Mouse (Mus musculus) kidney, embryonic 15.5 days (tissue): Measurements from ENCODE around the gene Anks1b. TPM values are rescaled to one million over a fixed set of nuclear protein-coding genes. Genes with fewer than 3 reads are reported as not detected.

ENCODE experiments used
- ATAC-seq: fragments of 200-750 bp; cut with Nextera tagmentation; replicated peaks from 2 replicates; pipeline ENCODE4 v1.8.0; 2017; ENCODE audit warnings: moderate TSS enrichment; ENCODE audit not compliant: low FRiP score
- H3K27ac ChIP-seq: fragments of 300-500 bp; sonication (generic); 2 replicates; pipeline ENCODE4 v1.5.1; 2015; ENCODE audit warnings: mild to moderate bottlenecking, inconsistent platforms
- H3K27me3 ChIP-seq: fragments of 300-500 bp; sonication (generic); 2 replicates; pipeline ENCODE4 v1.6.1; 2015; ENCODE audit warnings: inconsistent platforms
- H3K36me3 ChIP-seq: fragments of 300-500 bp; sonication (generic); 2 replicates; pipeline ENCODE4 v1.6.1; 2015; ENCODE audit warnings: inconsistent platforms
- H3K4me1 ChIP-seq: fragments of 300-500 bp; sonication (generic); 2 replicates; pipeline ENCODE4 v1.6.1; 2015; ENCODE audit warnings: inconsistent platforms
- H3K4me2 ChIP-seq: fragments of 300-500 bp; sonication (generic); 2 replicates; pipeline ENCODE4 v1.6.1; 2015; ENCODE audit warnings: moderate library complexity, mild to moderate bottlenecking, inconsistent platforms
- H3K4me3 ChIP-seq: fragments of 300-500 bp; sonication (generic); replicated peaks from 2 replicates; pipeline ENCODE4 v1.5.1; 2015; ENCODE audit warnings: mild to moderate bottlenecking, inconsistent platforms
- H3K9ac ChIP-seq: fragments of 300-500 bp; sonication (generic); 2 replicates; pipeline ENCODE4 v1.6.1; 2015; ENCODE audit warnings: mild to moderate bottlenecking, inconsistent platforms
- H3K9me3 ChIP-seq: fragments of 300-500 bp; sonication (generic); replicated peaks from 2 replicates; pipeline ENCODE4 v1.6.1; 2016; ENCODE audit warnings: inconsistent platforms
- WGBS: fragments of 180-500 bp; shearing (Covaris S2); methylation state at CpG from one replicate; pipeline ENCODE4 v1.1.7; 2015; ENCODE audit warnings: mixed read lengths; 5-methylcytosine and 5-hydroxymethylcytosine counted together
- polyA plus RNA-seq: library from polyadenylated mRNA; unstranded; fragments of >200 nt; fragmentation: Nextera tagmentation; extraction: Ambion mirVana; gene quantifications from 2 replicates; pipeline ENCODE4 v1.2.1, GENCODE M21; 2015

Anks1b gene
- polyA plus RNA-seq, 1 experiment from 2014 or later = 4.1 TPM

DNA sequence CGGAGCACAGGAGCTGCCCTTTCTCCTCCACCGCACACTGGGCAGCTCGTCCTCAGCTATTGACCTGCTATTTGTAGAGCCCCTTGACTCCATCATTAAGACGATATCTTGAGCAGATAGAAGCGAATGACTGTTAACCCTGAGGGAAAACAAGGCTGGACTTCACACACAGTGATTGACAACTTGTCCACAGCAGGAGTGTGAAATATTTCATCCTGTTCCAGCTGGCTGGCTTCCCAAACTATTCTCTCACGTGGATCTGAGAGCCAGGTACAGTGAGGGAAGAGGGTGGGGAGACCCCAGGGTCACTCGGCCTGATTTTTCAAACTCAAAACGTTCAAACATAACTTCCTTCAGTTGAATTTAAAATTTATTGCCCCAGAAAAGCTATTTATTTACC, 824.1 kb downstream of the Anks1b start:
- no peaks in the 10 kb centered on the region for H3K36me3 ChIP-seq
- ATAC-seq = no peak
- 22% methylated on average over 8 of the region's 8 CpGs for WGBS
- H3K4me3 ChIP-seq = no peak overlapping the region
- no peaks in the 10 kb centered on the region for H3K9me3 ChIP-seq
- H3K27me3 ChIP-seq = no peaks in the 10 kb centered on the region
- H3K9ac ChIP-seq = no peak overlapping the region
- H3K4me2 ChIP-seq = no peak overlapping the region
- H3K4me1 ChIP-seq = no peaks in the 10 kb centered on the region
- no peak overlapping the region for H3K27ac ChIP-seq

- no peak for ATAC-seq
Measured at GRCm38 (mm10) chr10:90699211-90699610, 825.9 kb downstream of the Anks1b start.

GRCm38 (mm10) chr10:90704602-90705001, 831.3 kb downstream of the Anks1b start:
- ATAC-seq = no peak
- Histone ChIP-seq H3K27me3 (no peaks in the 10 kb centered on the region), H3K27ac (no peak overlapping the region), H3K4me1 (no peaks in the 10 kb centered on the region), H3K36me3 (no peaks in the 10 kb centered on the region), H3K9ac (no peak overlapping the region), H3K4me3 (no peak overlapping the region), H3K4me2 (no peak overlapping the region), H3K9me3 (no peaks in the 10 kb centered on the region)
- 92% methylated on average over 10 of the region's 10 CpGs for WGBS

More at GRCm38 (mm10) chr10:90699211-90699610, 825.9 kb downstream of the Anks1b start:
- Histone ChIP-seq H3K27ac (no peak overlapping the region), H3K9me3 (no peaks in the 10 kb centered on the region), H3K4me2 (no peak overlapping the region), H3K36me3 (no peaks in the 10 kb centered on the region), H3K9ac (no peak overlapping the region), H3K27me3 (no peaks in the 10 kb centered on the region), H3K4me3 (no peak overlapping the region), H3K4me1 (no peaks in the 10 kb centered on the region)
- 84% methylated on average over 12 of the region's 12 CpGs for WGBS

DNA sequence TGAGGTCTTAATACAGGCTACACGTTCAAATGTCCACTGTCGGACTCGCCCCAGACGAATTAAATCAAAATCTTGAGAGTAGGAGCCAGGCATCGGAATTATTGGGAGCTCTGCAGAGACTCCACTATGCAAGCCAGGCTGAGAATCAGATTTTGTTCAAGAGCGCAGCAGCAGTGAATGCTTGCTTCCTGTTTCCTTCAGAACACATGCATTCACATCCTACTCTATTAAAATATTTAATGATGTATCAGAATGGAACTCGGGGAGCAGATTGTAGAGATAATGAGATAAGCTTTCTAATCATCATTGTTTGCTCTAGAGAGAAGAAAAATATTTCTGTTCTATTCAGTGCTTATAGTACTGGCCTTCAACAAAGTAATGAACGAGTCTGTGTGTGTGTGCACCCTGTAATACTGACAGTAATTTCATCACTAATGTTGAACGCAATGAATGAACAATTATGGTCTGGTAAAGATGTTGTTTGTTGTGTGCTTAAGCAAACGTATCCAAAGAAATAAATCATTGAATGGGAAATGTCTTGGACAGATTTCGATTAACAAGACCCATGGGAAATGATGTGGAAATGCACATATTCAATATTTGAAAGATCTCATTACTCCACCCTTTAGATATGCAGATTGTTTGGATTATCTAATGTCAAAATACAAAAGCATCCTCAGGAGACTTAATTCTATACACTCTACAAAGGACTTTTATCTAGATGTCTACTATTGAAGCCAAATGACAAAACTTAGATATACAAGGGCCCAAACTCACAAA, 835.7 kb downstream of the Anks1b start:
- Histone ChIP-seq H3K27me3 (no peaks in the 10 kb centered on the region), H3K4me1 (no peaks in the 10 kb centered on the region), H3K9me3 (no peaks in the 10 kb centered on the region), H3K4me3 (no peak overlapping the region), H3K9ac (no peak overlapping the region), H3K27ac (no peak overlapping the region), H3K36me3 (no peaks in the 10 kb centered on the region), H3K4me2 (no peak overlapping the region)
- no peak for ATAC-seq
- 69% methylated on average over 11 of the region's 11 CpGs for WGBS

- H3K9ac ChIP-seq = no peak overlapping the region
- H3K9me3 ChIP-seq = no peaks in the 10 kb centered on the region
- H3K36me3 ChIP-seq = no peaks in the 10 kb centered on the region
- no peak for ATAC-seq
- H3K27ac ChIP-seq = no peak overlapping the region
- WGBS = 33% methylated on average over 5 of the region's 5 CpGs
- H3K4me1 ChIP-seq = no peaks in the 10 kb centered on the region
- H3K27me3 ChIP-seq = no peaks in the 10 kb centered on the region
- no peak overlapping the region for H3K4me2 ChIP-seq
- H3K4me3 ChIP-seq = no peak overlapping the region
Measured at GRCm38 (mm10) chr10:90709602-90709931, 836.3 kb downstream of the Anks1b start.

GRCm38 (mm10) chr10:90717961-90718360, 844.7 kb downstream of the Anks1b start:
- 33% methylated on average over 11 of the region's 11 CpGs for WGBS
- H3K4me2 ChIP-seq = peak overlapping the region; percentile 29
- no peak for ATAC-seq

DNA sequence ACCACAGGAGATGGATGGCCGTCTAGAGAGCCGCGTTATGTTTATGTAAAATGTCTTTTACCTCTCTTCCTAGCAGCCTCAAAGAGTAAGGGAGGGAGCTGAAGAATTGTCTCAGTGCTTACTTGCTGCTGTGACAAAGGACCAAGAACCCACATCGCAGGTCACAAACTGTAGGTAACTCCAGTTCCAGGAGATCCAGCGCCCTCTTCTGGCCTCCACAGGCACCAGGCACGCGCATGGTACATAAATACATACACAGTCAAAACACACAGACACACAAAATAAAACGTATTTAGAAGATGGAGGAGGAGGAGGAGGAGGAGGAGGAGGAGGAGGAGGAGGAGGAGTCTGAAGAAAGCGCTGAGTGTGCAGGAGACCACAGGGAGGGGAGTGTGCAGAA, 845.4 kb downstream of the Anks1b start:
- no peaks in the 10 kb centered on the region for H3K9me3 ChIP-seq
- no peak overlapping the region for H3K27ac ChIP-seq
- ATAC-seq = no peak
- H3K4me1 ChIP-seq = peaks cover 4% of the 10 kb centered on the region; the same call in 1 of the 2 replicates
- H3K9ac ChIP-seq = no peak overlapping the region
- H3K4me2 ChIP-seq = no peak overlapping the region
- no peaks in the 10 kb centered on the region for H3K36me3 ChIP-seq
- H3K27me3 ChIP-seq = no peaks in the 10 kb centered on the region
- WGBS = 90% methylated on average over 9 of the region's 9 CpGs
- H3K4me3 ChIP-seq = no peak overlapping the region

More at GRCm38 (mm10) chr10:90717961-90718360, 844.7 kb downstream of the Anks1b start:
- peak overlapping the region; percentile 4; the same call in 1 of the 2 replicates for H3K4me3 ChIP-seq
- H3K9me3 ChIP-seq = no peaks in the 10 kb centered on the region
- H3K36me3 ChIP-seq = no peaks in the 10 kb centered on the region
- no peaks in the 10 kb centered on the region for H3K27me3 ChIP-seq
- no peak overlapping the region for H3K9ac ChIP-seq
- H3K4me1 ChIP-seq = peaks cover 4% of the 10 kb centered on the region; the same call in 1 of the 2 replicates
- no peak overlapping the region for H3K27ac ChIP-seq

- 33% methylated on average over 4 of the region's 4 CpGs for WGBS
- no peak overlapping the region for H3K4me2 ChIP-seq
- H3K27ac ChIP-seq = no peak overlapping the region
- ATAC-seq = no peak
- no peak overlapping the region for H3K9ac ChIP-seq
- no peaks in the 10 kb centered on the region for H3K9me3 ChIP-seq
- H3K4me1 ChIP-seq = peaks cover 4% of the 10 kb centered on the region; the same call in 1 of the 2 replicates
- H3K36me3 ChIP-seq = no peaks in the 10 kb centered on the region
- no peak overlapping the region for H3K4me3 ChIP-seq
- no peaks in the 10 kb centered on the region for H3K27me3 ChIP-seq
Measured at GRCm38 (mm10) chr10:90719996-90720395, 846.7 kb downstream of the Anks1b start.

GRCm38 (mm10) chr10:90723071-90723494, 849.8 kb downstream of the Anks1b start:
- H3K4me2 ChIP-seq = no peak overlapping the region
- no peak overlapping the region for H3K4me3 ChIP-seq
- no peak overlapping the region for H3K27ac ChIP-seq
- H3K36me3 ChIP-seq = no peaks in the 10 kb centered on the region
- no peaks in the 10 kb centered on the region for H3K9me3 ChIP-seq
- 72% methylated on average over 5 of the region's 5 CpGs for WGBS
- H3K4me1 ChIP-seq = peaks cover under 1% of the 10 kb centered on the region
- peaks cover 3% of the 10 kb centered on the region; the same call in 1 of the 2 replicates for H3K27me3 ChIP-seq
- H3K9ac ChIP-seq = no peak overlapping the region
- no peak for ATAC-seq

DNA sequence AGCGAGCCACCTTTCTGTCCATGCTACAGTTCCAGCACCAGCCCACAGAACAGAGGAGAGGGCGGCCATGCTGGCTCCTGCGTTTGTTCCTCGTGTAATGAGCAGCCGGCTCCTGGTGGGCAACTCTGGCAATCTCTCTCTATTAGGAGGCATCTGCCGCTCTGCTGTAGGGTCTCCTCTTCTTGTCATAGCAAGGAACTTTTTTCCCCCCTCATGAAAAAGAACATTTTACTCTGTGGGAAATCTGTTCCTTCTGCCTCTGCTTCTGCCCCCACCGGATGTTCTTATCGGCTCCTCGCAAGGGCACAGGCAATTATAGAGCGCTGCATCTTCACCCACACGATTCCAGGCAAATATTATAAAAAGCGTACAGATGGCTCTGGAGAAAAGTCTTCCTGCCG, 850.6 kb downstream of the Anks1b start:
- no peaks in the 10 kb centered on the region for H3K36me3 ChIP-seq
- H3K27ac ChIP-seq = no peak overlapping the region
- H3K9ac ChIP-seq = no peak overlapping the region
- 87% methylated on average over 13 of the region's 13 CpGs for WGBS
- H3K4me3 ChIP-seq = no peak overlapping the region
- H3K9me3 ChIP-seq = no peaks in the 10 kb centered on the region
- peaks cover 6% of the 10 kb centered on the region for H3K27me3 ChIP-seq
- H3K4me1 ChIP-seq = peaks cover 6% of the 10 kb centered on the region
- ATAC-seq = no peak
- no peak overlapping the region for H3K4me2 ChIP-seq

- H3K4me3 ChIP-seq = no peak overlapping the region
- peaks cover 6% of the 10 kb centered on the region for H3K27me3 ChIP-seq
- no peak for ATAC-seq
- H3K4me2 ChIP-seq = no peak overlapping the region
- WGBS = 81% methylated on average over 1 of the region's 1 CpGs
- H3K36me3 ChIP-seq = no peaks in the 10 kb centered on the region
- H3K4me1 ChIP-seq = peaks cover 6% of the 10 kb centered on the region
- no peak overlapping the region for H3K27ac ChIP-seq
- no peak overlapping the region for H3K9ac ChIP-seq
- H3K9me3 ChIP-seq = no peaks in the 10 kb centered on the region
Measured at GRCm38 (mm10) chr10:90724931-90725330, 851.6 kb downstream of the Anks1b start.

DNA sequence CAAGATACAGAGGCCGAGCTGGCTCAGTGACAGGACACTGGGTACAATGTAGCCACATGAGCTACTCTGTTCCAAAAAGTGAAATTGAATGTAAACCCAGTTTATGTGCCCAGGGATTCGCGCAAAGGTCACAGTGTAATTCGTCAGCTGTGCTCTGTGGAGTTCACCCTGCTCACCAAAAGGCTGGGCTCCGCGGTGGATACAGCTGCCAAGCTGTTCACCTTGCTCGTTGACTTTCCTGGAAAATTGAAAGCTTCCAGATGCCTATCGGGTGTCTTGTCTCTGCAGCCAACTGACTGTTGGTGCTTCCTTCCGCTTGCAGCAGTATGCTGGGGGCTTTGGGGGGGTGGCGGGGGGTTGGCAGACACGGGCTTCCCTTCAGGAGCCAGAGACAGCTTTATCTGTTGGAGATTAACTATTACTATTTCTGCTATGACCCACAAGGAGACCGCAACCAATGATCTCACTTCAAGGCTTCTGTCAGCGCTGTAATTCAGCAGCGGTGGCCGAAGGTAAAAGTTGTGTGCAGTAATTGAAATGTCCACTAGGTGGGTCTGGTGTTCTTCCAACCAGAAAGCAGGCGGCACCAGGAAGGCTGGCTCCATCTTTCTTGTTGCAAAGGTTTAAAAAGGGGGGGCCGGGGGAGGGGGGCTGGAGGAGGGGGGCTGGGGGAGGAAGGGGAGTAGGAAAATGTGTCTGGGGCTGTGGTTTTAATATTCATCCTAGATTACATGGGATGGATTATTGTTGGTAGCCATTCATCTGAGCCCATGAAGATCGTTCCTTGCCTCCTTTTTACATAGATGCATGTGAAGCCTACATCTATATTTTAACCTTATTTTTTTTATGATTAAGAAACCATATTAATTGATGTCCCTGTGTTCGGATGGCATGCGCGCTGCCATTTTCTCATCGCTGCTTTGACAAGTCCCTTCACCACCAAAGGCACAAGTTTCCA, 855.4 kb downstream of the Anks1b start:
- Histone ChIP-seq H3K4me1 (peaks cover 6% of the 10 kb centered on the region), H3K27me3 (peaks cover 6% of the 10 kb centered on the region), H3K27ac (no peak overlapping the region), H3K36me3 (no peaks in the 10 kb centered on the region), H3K4me2 (peak overlapping the region; percentile 68), H3K9me3 (no peaks in the 10 kb centered on the region), H3K4me3 (peak overlapping the region; percentile 36), H3K9ac (no peak overlapping the region)
- peak; percentile 77 for ATAC-seq
- 22% methylated on average over 22 of the region's 22 CpGs for WGBS
